Mouse (Mus musculus) forebrain, postnatal 0 days (tissue): ENCODE data around the gene Ulk1. TPM values are rescaled to one million over a fixed set of nuclear protein-coding genes. Genes with fewer than 3 reads are reported as not detected.
"Not testable (repeated sequence)": the region's sequence is repeated elsewhere in the genome, so short reads cannot be mapped to it uniquely, and the experiment has no call there.

Experiments
- ATAC-seq: fragments of 200-750 bp; cut with Nextera tagmentation; 2 replicates; pipeline ENCODE4 v1.8.0; 2017; ENCODE audit warnings: mild to moderate bottlenecking, moderate library complexity
- DNase-seq: peaks from one replicate; pipeline ENCODE4 v3.0.0-alpha.2; 2015
- H3K27ac ChIP-seq: fragments of 300-500 bp; sonication (generic); 2 replicates; pipeline ENCODE4 v1.5.1; 2014; ENCODE audit warnings: low read depth, mild to moderate bottlenecking, antibody characterized with exemption, low read length, moderate library complexity, mixed read lengths
- H3K27me3 ChIP-seq: fragments of 300-500 bp; sonication (generic); 2 replicates; pipeline ENCODE4 v1.6.1; 2014; ENCODE audit warnings: mild to moderate bottlenecking, low read length, mixed read lengths; ENCODE audit not compliant: insufficient read depth
- H3K36me3 ChIP-seq: fragments of 300-500 bp; sonication (generic); 2 replicates; pipeline ENCODE4 v1.6.1; 2014; ENCODE audit warnings: mild to moderate bottlenecking, moderate library complexity; ENCODE audit not compliant: insufficient read depth
- H3K4me1 ChIP-seq: fragments of 300-500 bp; sonication (generic); 2 replicates; pipeline ENCODE4 v1.6.1; 2014; ENCODE audit warnings: antibody characterized with exemption; ENCODE audit not compliant: insufficient read depth
- H3K4me2 ChIP-seq: fragments of 300-500 bp; sonication (generic); 2 replicates; pipeline ENCODE4 v1.6.1; 2014; ENCODE audit warnings: low read depth, mild to moderate bottlenecking, moderate library complexity
- H3K4me3 ChIP-seq: fragments of 300-500 bp; sonication (generic); 2 replicates; pipeline ENCODE4 v1.5.1; 2014; ENCODE audit warnings: low read depth, low read length, mixed read lengths
- H3K9ac ChIP-seq: fragments of 300-500 bp; sonication (generic); 2 replicates; pipeline ENCODE4 v1.6.1; 2014; ENCODE audit warnings: mild to moderate bottlenecking
- H3K9me3 ChIP-seq: fragments of 300-500 bp; sonication (generic); 2 replicates; pipeline ENCODE4 v1.6.1; 2016; ENCODE audit warnings: low read length
- CTCF ChIP-seq: sonication (generic); IDR thresholded peaks from 2 replicates; pipeline ENCODE4 v1.5.1; 2016; ENCODE audit warnings: antibody characterized with exemption, control low read depth, low read depth
- WGBS: fragments of 180-500 bp; shearing (Covaris S2); extraction: QIAGEN DNeasy Blood & Tissue Kit; methylation state at CpG from one replicate; pipeline ENCODE4 v1.1.7; 2014; 5-methylcytosine and 5-hydroxymethylcytosine counted together
- polyA plus RNA-seq: library from polyadenylated mRNA; unstranded; fragments of >200 nt; fragmentation: Nextera tagmentation; extraction: Ambion mirVana; gene quantifications from 2 replicates; pipeline ENCODE4 v1.2.1, GENCODE M21; 2015
- total RNA-seq: library from RNA; depleted of rRNA; stranded (reverse); fragments of >200 nt; gene quantifications from 2 replicates; pipeline ENCODE4 v1.2.3, GENCODE M21; 2014

Ulk1 gene
- total and polyA plus RNA-seq, 2 experiments from 2014 or later = 20.8 to 65.9 TPM

DNA sequence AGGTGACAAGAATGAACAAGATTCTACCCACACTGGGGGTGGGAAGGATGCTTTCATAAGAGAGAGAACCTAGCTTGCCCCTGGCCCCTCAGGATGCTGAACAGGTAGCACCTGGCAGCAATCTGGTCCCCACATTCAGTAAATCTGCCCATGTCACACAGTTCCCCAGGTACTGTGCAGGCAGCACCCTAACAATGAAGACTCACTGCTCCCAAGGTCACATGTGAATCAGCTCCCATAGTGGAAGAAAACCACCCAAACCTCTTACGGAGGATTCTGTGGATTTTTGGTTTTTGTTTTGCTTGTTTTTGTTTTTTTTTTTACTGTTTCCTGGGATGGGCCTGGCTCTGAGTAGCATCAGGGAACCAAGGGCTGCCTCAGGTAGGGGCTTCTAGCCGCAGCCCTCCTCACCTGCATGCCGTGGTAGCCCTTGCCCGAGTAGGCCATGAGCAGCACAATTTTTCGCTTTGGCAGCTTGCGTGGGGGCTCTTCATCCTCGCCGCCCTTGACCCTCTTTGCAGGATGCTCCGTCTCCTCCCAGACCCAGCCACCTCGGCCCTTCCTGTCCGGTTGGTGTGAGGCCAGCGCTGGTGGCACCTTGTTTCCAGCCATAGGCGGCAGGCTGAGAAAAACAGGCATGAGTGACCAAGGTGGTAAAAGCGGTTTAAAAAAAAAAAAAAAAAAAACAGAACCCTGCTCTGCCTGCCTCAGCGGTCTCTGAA lies 30.5 kb downstream of the Ulk1 start:
- Histone ChIP-seq H3K27me3 (no peaks in the 10 kb centered on the region), H3K27ac (no peak overlapping the region), H3K36me3 (peaks cover 12% of the 10 kb centered on the region), H3K9ac (peak overlapping the region; percentile 64), H3K9me3 (no peaks in the 10 kb centered on the region), H3K4me2 (peak overlapping the region; percentile 85), H3K4me3 (peak overlapping the region; percentile 64), H3K4me1 (peaks cover 7% of the 10 kb centered on the region; the same call in 1 of the 2 replicates)
- TF ChIP-seq CTCF = no peak
- no peak for ATAC-seq
- 21% methylated on average over 15 of the region's 15 CpGs for WGBS
- no peak for DNase-seq

DNA sequence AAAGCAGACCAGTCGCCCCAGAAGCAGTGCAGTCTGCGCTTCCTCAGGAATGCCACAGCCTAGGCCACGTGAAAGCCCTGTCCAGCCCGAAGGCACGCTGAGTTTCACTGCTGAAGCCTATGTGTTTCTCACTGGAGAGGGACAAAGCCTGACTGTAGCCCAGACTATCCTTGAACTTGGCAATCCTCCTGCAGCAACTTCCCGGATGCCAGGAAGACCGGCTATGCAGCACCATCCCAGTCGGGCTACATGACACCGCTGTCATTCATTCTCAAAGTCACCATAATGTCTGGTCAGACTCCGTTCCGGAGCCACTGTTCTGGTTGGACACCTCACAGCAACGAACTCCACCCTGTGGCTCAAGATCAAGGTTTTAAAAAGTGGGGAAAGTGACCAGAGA lies 31.6 kb downstream of the Ulk1 start:
- H3K4me1 ChIP-seq = peaks cover 7% of the 10 kb centered on the region; the same call in 1 of the 2 replicates
- no peak for TF ChIP-seq CTCF
- DNase-seq (no peak), ATAC-seq (no peak)
- no peak overlapping the region for H3K27ac ChIP-seq
- H3K36me3 ChIP-seq = peaks cover 12% of the 10 kb centered on the region
- no peak overlapping the region for H3K4me2 ChIP-seq
- no peak overlapping the region for H3K9ac ChIP-seq
- WGBS = 89% methylated on average over 12 of the region's 12 CpGs
- no peaks in the 10 kb centered on the region for H3K27me3 ChIP-seq
- H3K9me3 ChIP-seq = no peaks in the 10 kb centered on the region
- H3K4me3 ChIP-seq = no peak overlapping the region

DNA sequence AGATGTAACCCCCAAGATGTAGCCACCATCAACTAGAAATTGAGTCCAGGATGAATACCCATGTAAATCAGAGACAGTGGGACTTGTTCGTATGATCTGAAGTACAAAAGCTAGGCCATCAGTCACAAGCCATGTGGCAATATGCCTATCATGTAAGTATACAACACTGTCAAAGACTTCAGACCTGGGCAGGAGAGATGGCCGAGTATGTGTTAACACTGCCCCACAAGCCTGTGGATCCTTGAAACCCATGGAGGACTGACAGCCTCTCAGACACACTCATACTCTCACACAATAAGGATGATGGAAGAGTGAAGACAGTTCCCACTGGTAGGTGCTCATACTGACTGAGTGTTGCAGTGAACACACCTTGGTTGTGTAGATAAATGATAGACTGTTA lies 33.8 kb downstream of the Ulk1 start:
- peaks cover 12% of the 10 kb centered on the region for H3K36me3 ChIP-seq
- DNase-seq (no peak), ATAC-seq (no peak)
- TF ChIP-seq CTCF = no peak
- H3K9ac ChIP-seq = no peak overlapping the region
- H3K27me3 ChIP-seq = no peaks in the 10 kb centered on the region
- H3K4me2 ChIP-seq = no peak overlapping the region
- H3K4me1 ChIP-seq = peaks cover 7% of the 10 kb centered on the region; the same call in 1 of the 2 replicates
- no peak overlapping the region for H3K27ac ChIP-seq
- 93% methylated on average over 2 of the region's 2 CpGs for WGBS
- H3K4me3 ChIP-seq = no peak overlapping the region
- no peaks in the 10 kb centered on the region for H3K9me3 ChIP-seq

DNA sequence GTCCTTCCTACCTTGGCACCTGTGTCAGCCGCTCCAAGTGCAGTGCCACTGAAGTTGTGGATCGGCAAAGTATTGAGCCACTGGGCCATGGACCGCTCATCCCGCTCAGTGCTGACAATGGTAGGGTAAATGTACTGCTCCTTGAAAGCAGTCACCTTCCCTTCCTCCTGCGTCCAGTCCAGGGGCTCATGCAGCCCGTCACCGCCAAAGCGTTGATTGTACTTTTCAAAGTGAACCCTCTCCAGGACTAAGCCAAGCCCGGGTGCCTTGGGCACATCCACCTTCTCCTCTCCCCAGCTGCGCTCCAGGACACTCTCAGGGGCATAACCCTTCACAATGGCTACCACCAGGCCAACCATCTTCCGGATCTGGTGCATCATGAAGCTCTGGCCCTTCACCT lies 35.4 kb downstream of the Ulk1 start:
- WGBS = 96% methylated on average over 11 of the region's 11 CpGs
- Histone ChIP-seq H3K27ac (no peak overlapping the region), H3K9ac (no peak overlapping the region), H3K27me3 (no peaks in the 10 kb centered on the region), H3K4me3 (no peak overlapping the region), H3K36me3 (peaks cover 12% of the 10 kb centered on the region), H3K4me1 (0 out of 2 replicates have a peak, but pooled peaks cover under 1% of the 10 kb centered on the region), H3K9me3 (no peaks in the 10 kb centered on the region), H3K4me2 (no peak overlapping the region)
- TF ChIP-seq CTCF = no peak
- DNase-seq = no peak
- no peak for ATAC-seq

DNA sequence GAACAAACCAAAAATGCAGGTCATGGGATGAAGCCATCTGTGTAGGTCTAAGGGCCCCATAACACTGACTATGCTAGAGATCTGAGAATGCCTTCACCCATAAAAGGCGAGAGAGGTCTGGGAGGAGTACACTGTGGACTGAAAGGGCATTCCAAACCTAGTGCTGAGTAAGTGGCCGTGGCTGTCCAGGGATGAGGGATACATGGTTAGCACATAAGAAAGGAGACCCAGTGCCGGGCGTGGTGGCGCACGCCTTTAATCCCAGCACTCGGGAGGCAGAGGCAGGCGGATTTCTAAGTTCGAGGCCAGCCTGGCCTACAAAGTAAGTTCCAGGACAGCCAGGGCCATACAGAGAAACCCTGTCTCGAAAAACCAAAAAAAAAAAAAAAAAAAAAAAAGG lies 37.0 kb downstream of the Ulk1 start:
- not testable (repeated sequence) for H3K9me3 ChIP-seq
- WGBS = 96% methylated on average over 9 of the region's 10 CpGs

DNA sequence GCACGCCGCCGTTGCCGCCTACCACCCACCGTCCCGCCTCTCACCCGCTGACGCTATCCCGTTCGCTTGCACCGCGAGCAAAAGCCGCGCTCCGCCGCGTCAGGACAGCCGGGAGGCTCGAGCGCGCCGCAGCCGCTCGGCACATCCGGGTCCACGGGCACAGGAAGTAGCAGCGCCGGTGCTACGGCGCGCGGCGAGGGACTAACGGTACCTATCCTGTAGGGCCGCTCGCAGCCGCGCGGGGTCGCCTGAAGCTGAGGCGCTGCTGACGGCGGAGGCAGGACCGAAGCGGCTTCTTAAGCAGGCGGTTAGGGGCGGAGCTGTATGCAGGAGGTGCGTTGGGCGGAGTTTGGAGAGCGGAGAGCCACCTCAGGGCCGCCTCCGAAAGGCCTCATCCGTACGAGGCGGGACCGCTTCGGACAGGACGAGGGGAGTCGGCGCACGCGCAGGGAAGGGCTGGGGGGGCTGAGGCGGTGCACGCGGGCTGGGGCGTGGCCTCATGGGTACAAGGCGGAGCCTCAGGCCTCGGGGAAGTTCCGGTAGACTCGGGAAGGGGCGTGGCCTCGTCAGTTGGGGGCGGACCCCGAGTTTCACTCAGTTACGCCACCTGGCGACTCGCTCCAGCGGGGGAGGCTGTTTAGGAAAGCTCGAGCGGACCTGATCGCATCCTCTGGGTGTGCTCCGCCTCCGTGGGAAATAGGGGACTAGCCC lies 39.3 kb downstream of the Ulk1 start, which contains the start of gene Ep400:
TSS of gene Ep400 (minus strand) at position 270 of the 711 bp plus-strand sequence.
- ATAC-seq (peak; percentile 97), DNase-seq (peak; percentile 100)
- Histone ChIP-seq H3K4me1 (peaks cover 9% of the 10 kb centered on the region), H3K36me3 (peaks cover 12% of the 10 kb centered on the region), H3K27me3 (no peaks in the 10 kb centered on the region), H3K9ac (peak within 1 kb of the TSS; percentile 93), H3K27ac (peak within 1 kb of the TSS; percentile 94), H3K4me2 (peak within 1 kb of the TSS; percentile 54), H3K9me3 (no peaks in the 10 kb centered on the region), H3K4me3 (peak within 1 kb of the TSS; percentile 73)
- 2% methylated on average over 82 of the region's 83 CpGs for whole genome bisulfite sequencing
- peak; percentile 87 for TF ChIP-seq CTCF

More for the DNA sequence above, 37.0 kb downstream of the Ulk1 start:
- ATAC-seq, H3K4me1 ChIP-seq, H3K4me3 ChIP-seq, DNase-seq, H3K27me3 ChIP-seq, H3K27ac ChIP-seq, H3K9ac ChIP-seq, H3K4me2 ChIP-seq: not testable (repeated sequence)
- H3K36me3 ChIP-seq = peaks cover 12% of the 10 kb centered on the region

DNA sequence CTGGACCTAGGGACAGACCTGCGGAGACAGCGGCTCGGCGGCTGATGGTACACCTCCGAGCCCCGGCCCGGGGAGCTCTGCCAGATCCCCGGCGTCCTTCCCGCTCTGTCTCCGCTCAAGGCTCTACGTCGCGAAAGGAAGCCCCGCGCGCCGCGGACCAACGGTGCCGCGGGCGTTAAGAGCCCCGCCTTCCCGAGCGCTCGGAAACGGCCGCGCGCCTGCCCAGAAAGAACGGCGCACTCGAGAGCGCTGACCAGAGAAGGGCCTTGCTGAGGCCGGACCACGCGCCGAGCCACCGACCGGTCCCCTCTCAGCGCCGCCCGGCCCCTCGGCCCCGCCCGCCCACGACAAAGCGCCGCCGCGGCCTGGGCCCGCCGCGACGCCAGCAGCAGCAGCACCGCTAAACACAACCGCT lies 39.9 kb downstream of the Ulk1 start:
- H3K27me3 ChIP-seq = no peaks in the 10 kb centered on the region
- H3K36me3 ChIP-seq = peaks cover 6% of the 10 kb centered on the region
- H3K4me2 ChIP-seq = peak overlapping the region; percentile 54
- TF ChIP-seq CTCF = no peak
- H3K27ac ChIP-seq = peak overlapping the region; percentile 94
- under 1% methylated on average over 43 of the region's 58 CpGs for WGBS
- H3K4me1 ChIP-seq = peaks cover 9% of the 10 kb centered on the region
- peak overlapping the region; percentile 93 for H3K9ac ChIP-seq
- H3K4me3 ChIP-seq = peak overlapping the region; percentile 73
- DNase-seq = no peak
- H3K9me3 ChIP-seq = no peaks in the 10 kb centered on the region
- ATAC-seq = peak; percentile 16
